Mouse (Mus musculus): ENCODE measurements around the gene Tnks2. TPM values are rescaled to one million over a fixed set of nuclear protein-coding genes. Genes with fewer than 3 reads are reported as not detected.
A peak's percentile ranks its signal among the peaks of the same experiment; 100 is the strongest.

The Tnks2 gene
- total RNA-seq, 1 experiment from 2014 or later = 111 TPM

DNA sequence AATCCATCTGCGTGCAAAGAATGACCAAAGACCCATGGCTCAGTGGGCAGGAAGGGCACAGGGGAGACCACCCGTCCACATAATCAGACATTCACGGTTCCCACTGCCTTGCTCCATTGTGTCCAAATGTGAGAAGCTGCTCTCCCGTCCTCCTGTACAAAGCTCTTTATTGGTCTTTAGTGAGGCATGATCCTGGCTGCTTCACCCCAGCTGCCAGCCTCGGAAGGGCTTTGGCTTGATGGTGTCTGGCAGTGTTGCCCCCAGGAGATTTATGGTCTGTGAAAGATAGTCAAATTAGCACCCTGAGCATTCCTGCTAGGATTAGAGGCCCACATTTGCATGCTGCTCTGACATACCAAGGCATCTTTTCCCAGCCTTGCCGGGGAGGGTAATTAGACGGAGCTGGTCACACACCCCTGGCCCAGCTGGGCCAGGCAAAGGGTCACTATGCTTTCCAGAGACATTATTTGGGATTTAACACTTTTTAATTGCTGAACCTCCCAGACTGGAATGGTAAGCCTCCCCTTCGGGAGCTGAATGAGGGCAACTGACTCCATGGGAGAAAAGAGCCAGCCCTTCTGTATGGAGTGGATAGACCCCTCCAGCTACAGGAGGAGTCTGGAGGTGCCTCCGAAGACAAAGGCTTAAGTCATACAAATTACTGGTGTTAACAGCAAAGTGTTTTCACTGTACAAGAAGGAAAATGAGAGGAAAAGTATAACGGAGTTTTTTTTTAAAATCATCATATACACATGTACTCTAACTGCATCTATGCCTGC is 62.9 kb downstream of the Tnks2 start:
- no peak for DNase-seq

GRCm38 (mm10) chr19:36897778-36898177 is 63.7 kb downstream of the Tnks2 start:
- DNase-seq = peak; percentile 69

DNA sequence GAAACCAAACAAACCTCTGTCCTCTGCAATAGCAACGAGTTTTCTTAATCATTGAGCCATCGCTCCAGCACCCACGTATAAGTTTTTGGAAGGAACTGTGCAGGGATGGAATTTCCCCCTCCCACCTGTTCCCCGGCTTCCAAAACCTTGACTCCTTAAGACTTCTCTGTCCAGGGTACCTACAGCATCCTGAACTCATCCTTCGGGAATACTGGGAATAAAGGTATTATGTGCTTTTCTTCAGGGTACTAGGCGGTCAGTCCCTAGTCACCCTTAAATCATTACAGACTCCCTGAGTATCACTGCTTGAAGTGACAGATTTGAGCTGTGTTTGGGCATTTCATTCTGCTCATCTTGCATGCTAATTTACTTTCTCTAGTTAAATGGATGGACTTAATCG is 69.3 kb downstream of the Tnks2 start:
- no peak for DNase-seq

DNA sequence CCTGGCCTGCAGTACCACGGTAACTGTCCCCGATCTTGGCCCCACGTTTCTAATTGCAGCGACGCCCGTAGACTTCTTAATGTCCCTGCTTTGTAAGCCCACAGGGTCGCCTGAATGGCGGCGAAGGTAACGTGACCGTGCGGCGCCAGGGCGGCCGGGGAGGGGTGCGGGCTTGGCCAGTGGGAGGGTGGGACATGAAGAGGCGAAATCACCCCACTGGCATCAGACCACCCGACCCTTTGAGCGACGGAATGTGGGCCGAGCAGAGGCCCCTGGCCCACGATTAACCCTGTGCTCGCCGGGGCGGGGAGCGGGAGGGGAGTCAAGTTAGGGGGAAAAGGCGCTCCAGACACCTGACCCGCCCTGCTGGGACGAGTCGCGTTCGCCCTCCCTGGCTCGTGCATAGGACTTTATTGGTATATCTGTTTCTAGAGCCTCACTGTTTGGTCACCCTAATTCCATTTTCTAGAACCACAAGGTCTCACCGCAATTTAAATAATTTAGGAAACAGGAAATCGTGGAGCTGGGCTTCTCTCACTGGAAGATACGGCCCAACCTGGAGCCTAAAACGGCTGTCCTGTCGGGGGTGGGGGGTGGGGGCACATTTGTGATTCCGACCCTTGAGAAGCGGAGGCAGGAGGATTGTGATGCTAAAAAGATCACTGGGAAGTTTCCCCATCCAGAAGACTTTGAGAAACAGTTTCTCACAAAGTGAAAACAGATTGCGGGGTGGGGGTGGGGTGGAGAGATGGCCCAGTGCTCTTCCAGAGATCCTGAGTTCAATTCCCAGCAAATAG is 70.4 kb downstream of the Tnks2 start:
- DNase-seq = peak; percentile 65

DNA sequence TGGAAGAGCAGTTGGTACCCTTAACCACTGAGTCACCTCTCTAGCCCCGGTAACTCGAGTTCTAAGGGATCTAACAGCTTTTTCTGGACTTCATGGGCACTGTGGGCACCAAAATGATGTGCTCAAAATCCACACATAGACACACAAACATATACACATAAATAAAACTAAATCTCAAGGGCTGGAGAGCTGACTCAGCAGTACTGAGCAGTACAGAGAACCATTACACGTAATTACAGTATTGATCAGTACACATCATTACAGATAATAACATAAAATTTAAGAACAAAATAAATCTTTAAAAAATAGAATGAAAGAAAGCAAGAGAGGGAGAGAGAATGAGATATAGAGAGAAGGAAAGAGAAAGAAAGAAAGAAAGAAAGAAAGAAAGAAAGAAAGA is 75.1 kb downstream of the Tnks2 start:
- DNase-seq = no peak

DNA sequence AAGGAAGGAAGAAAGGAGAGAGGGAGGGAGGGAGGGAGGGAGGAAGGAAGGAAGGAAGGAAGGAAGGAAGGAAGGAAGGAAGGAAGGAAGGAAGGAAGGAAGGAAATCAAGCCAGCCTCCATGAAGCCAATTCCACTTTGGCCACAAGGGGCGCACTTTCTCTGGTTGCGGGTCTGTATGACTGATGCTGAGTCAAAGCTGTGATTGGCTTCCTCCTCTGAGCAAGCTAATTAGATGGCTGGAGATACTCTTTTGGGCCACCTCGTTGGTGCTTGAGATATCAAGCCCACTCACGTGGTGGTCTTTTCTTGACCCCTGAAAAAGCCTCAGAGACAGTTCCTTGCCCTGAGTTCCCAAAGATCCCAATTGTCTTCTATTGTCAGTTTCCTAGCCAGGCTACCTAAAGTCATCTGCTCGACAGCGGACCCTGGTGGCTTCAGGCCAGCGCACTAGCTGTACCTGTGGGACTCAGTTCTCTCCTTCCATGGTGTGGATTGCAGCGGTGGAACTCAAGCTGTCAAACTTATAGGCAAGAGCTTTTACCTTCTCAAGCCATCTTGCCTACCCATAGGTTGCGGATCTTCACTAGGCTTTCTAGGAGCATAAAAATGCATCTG is 75.8 kb downstream of the Tnks2 start:
- DNase-seq = peak; percentile 84

DNA sequence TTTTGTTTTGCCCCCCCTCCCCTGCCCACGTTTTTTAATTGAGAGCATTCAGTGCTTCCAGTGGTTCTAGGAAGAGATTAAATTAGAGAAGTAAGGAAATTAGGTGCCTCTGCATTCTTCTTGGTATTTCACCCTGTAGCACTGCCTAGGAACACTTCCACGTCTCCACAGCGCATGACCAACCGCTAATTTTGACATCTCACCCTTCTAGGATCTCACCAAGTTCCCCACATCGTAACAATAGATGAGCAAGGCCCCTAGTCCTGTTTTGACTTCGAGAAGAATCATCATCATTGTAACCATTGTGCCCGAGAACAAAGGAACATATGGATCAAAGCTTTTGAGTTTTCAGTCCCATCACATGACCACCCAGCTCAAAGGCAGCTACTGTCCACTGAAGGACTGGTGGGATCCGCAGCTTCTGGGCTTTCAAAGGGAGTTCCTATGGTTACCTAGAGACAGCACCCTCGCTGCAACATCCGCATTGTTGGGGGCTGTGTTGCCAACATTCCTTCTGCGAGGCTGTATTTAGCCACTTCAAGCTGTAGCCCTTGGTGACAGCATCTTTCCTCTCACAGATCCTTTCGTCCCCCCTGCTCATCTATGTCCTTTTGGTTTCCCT is 76.5 kb downstream of the Tnks2 start:
- DNase-seq = no peak

DNA sequence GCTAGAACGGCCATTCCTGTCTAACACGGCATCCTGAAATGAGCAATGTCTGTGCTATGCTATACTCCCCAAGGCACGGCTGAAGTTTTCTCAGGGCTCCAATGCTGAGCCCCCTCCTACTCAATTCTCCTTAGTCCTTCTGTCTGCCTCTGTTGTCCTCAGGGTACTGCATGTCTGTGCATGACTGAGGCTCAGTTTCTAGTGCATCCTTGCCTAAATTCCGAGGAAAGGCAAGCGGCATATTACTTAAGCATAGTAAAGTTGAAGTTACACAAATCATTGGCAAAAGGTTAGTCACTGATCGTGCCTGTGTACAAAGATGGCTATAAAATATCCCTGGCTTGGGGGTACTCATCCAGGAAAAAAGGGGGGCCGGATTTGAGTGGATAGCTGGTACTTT is 79.0 kb downstream of the Tnks2 start:
- no peak for DNase-seq

GRCm38 (mm10) chr19:36916206-36916605 is 82.2 kb downstream of the Tnks2 start:
- no peak for DNase-seq

DNA sequence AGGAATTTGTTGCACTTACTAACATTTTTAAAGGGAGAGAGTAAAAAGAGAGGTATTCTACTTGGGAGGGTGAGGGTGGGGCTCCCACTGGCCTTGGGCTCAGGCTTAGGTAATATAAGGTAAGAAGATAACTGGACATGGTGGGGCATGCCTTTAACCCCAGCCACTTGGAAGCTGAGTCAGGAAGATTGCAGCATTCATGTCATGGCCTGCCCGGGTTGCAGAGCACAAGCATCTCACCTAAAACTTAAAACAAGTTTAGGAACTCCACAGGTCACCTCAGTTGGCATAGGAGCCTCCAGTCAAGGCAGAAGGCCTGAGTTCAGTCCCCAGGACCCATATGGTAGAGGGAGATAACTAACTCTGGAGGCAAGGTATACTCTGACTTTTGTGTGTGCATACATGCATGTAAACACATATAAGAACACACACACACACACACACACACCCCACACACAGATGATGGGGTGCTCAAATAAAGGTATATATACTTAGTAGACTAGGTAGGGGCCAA is 82.9 kb downstream of the Tnks2 start:
- DNase-seq = no peak

GRCm38 (mm10) chr19:36918441-36919301 is 84.6 kb downstream of the Tnks2 start:
- peak; percentile 93 for DNase-seq

GRCm38 (mm10) chr19:36919466-36919865 is 85.4 kb downstream of the Tnks2 start, which contains the start of gene Fgfbp3:
TSS of gene Fgfbp3 (minus strand) at chr19:36919615.
- no peak for DNase-seq

DNA sequence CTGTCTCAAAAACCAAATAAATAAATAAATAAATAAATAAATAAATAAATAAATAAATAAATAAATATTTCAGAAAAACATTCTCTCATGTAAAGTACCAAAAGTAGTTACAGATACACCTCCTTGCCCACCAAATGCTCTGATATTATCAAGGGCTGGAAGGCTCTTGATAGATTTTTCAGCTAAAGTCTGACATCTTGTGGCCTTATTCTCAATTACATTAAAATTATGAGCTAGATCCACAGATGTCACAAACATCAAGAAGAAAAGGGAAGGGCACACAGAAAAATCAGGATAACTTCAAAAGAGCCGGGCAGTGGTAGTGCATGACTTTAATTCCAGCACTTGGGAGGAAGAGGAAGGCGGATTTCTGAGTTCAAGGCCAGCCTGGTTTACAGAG is 88.0 kb downstream of the Tnks2 start:
- no peak for DNase-seq

- no peak for DNase-seq
Observed at GRCm38 (mm10) chr19:36922936-36923335, 88.9 kb downstream of the Tnks2 start.

DNA sequence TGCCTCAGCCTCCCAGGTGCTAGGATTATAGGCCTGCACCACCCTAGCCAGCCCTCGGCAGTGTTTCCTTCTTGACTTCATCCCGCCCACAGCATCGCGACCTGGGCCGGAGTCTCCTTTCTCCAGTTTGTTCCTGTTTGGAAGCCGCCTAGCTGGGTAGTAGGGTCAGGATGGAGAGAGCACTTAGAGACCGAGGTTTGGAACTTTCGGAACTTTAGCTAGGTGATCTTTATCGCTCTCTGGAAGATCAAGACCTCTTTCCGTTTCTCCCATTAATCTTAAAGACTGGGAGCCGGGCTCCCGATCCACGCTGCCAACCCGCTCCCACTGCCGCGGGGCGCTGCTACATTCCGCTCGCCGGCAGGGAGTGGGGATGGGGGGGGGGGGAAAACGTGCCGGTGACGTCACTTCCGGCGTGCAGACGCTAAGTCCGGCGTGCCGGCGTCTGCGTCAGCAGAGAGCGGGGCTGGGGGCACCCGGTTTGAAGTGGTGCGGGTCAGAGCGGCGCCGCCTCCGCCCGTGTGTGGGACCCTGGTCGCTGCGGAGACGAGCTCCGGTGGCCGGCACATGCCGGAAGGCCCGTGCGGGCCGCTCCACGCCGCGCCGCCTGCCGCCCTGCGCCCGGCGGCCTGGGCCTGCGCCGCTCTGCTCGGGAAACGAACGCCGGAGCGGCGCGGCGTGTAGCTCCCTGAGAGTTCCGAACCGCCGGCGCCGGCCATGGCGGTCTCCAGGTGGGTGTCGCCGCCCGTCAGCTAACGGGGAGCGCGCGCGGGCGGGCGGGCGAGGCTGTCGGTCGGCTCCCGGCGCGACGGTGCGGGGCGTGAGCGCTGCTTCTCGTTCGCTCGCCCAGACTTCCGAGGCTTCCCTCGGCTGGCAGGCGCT is 91.9 kb downstream of the Tnks2 start, which contains the start of gene Btaf1:
Btaf1 (plus strand) TSS at position 409 of the 882 bp plus-strand sequence.
- DNase-seq = peak; percentile 94

- peak; percentile 24 for DNase-seq
Observed at GRCm38 (mm10) chr19:36926553-36927236, 92.7 kb downstream of the Tnks2 start.

- DNase-seq = no peak
Observed at GRCm38 (mm10) chr19:36927800-36928361, 93.8 kb downstream of the Tnks2 start.

- DNase-seq = no peak
Observed at GRCm38 (mm10) chr19:36929816-36930215, 95.8 kb downstream of the Tnks2 start.

DNA sequence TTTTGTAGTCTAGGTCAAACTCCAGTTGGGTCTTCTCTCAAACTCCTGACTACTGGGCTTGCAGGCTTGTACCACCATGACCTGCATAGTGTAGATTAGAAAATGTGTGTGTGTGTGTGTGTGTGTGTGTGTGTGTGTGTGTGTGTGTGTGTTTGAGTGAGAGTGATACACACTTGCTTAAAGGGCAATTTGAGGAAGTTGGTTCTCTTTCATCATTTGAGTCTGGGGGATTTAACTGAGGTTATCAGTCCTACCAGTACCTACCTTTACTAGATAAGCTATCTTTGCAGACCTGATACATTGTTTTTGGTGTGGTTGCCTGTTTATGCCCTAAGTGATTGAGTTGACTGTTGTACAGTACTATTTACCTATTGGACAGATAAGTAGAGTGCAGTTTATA is 98.1 kb downstream of the Tnks2 start:
- DNase-seq = no peak
